Mouse (Mus musculus) lung, adult 2 months (tissue): Measurements from ENCODE around the gene Pgbd5. TPM values are rescaled to one million over a fixed set of nuclear protein-coding genes. Genes with fewer than 3 reads are reported as not detected.

Source experiments
- DNase-seq: peaks from one replicate; pipeline ENCODE4 v3.0.0; 2022
- H3K4me1 ChIP-seq: fragments of 200-500 bp; 2 replicates; pipeline ENCODE4 v1.6.1; 2011; ENCODE audit warnings: low read length; ENCODE audit not compliant: control insufficient read depth, insufficient read depth
- H3K4me3 ChIP-seq: fragments of 200-500 bp; replicated peaks from 2 replicates; pipeline ENCODE3; 2011; ENCODE audit warnings: low read depth, mild to moderate bottlenecking, control low read depth, low read length; ENCODE audit errors: extremely low read depth
- CTCF ChIP-seq: fragments of 200-500 bp; IDR thresholded peaks from 2 replicates; pipeline ENCODE4 v1.5.1; 2011; ENCODE audit warnings: mild to moderate bottlenecking, low read length, control low read depth; ENCODE audit not compliant: insufficient read depth
- POLR2A ChIP-seq: fragments of 200-500 bp; IDR thresholded peaks from 2 replicates; pipeline ENCODE4 v1.6.1; 2011; ENCODE audit warnings: low read depth, mild to moderate bottlenecking, control low read depth, low read length, borderline replicate concordance; ENCODE audit errors: extremely low read depth
- WGBS: fragments of 180-500 bp; shearing (Covaris S2); methylation state at CpG from one replicate; pipeline ENCODE4 v1.1.7; 2018; 5-methylcytosine and 5-hydroxymethylcytosine counted together
- polyA plus RNA-seq: library from polyadenylated mRNA; depleted of rRNA; stranded (reverse); fragments of >200 nt; gene quantifications from 2 replicates; pipeline ENCODE4 v1.2.3, GENCODE M21; 2012; rRNA removed

Pgbd5 gene
- polyA plus RNA-seq, 1 experiment: 0.46 TPM

DNA sequence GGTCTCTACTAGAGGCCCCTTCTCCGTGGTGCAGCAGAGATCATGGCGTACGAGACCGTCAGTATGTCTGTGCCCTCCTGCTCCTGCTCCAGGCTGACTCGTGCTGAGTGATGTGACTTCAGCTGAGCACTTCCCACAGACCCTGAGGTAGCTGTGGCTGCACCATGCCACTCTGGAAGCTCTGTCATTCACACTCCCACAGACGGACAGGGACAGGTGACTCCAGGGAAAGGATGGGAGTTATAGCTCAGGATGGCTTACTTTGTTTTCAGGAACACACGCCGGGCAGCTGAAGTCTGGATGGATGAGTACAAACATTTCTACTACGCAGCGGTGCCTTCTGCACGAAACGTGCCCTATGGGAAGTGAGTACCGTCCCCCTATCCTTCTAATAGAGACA is 103.2 kb downstream of the Pgbd5 start:
- Histone ChIP-seq H3K4me1 (0 out of 2 replicates have a peak, but pooled peaks cover 3% of the 10 kb centered on the region), H3K4me3 (no peak overlapping the region)
- TF ChIP-seq POLR2A (no peak), CTCF (no peak)
- no peak for DNase-seq
- WGBS: 92% methylated on average over 13 of the region's 13 CpGs

GRCm38 (mm10) chr8:124331706-124332105 is 107.8 kb downstream of the Pgbd5 start:
- no peak for DNase-seq
- no peak for TF ChIP-seq POLR2A
- TF ChIP-seq CTCF: no peak
- 79% methylated on average over 11 of the region's 11 CpGs for WGBS
- Histone ChIP-seq H3K4me3 (no peak overlapping the region), H3K4me1 (no peaks in the 10 kb centered on the region; the same call in 1 of the 2 replicates)

DNA sequence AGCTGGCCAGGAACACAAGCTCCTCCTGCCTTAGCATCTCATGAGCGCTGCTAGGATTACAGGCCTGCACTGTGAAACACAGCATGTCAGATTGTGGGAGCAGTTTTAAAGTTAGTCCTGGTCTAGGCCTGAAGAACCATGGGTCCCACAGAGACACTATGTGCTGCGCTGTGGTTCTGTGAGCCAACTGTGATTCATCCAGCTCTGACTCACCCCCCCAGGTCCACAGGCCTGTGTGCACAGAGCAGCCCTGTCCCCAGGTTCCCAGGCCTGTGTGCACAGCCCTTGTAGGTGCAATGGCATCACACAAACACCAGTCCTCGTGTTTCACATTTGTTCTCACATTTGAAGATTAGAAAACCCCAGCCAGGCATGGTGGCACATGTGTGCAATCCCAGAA is 108.4 kb downstream of the Pgbd5 start:
- 84% methylated on average over 3 of the region's 3 CpGs for WGBS

DNA sequence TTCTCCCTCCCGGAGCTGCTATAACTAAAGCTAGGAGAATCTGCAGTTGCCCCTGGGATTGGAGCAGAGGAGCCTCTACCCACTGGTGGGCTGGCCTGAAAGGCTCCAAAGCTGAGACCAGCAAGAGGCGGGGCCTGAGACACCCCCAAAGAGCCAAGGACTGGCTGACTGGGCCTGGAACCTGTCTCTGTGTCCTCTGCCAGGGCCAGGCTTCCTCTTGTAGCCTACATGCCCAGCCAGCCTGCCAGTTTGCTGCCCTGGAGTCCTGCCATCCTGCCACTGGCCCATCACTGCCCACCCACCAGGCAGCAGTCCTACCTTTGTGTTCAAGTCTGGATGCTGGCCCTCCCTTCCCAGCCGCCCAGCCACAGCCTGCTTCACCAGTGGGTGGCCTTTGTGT is 109.0 kb downstream of the Pgbd5 start:
- no peak for DNase-seq
- Histone ChIP-seq H3K4me3 (no peak overlapping the region), H3K4me1 (no peaks in the 10 kb centered on the region; the same call in 1 of the 2 replicates)
- TF ChIP-seq POLR2A: no peak
- no peak for TF ChIP-seq CTCF
- WGBS: 90% methylated on average over 2 of the region's 3 CpGs

More for the DNA sequence above, 108.4 kb downstream of the Pgbd5 start:
- Histone ChIP-seq H3K4me3 (no peak overlapping the region), H3K4me1 (no peaks in the 10 kb centered on the region; the same call in 1 of the 2 replicates)
- no peak for DNase-seq
- TF ChIP-seq POLR2A (no peak), CTCF (no peak)

- DNase-seq: no peak
- H3K4me1 ChIP-seq: no peaks in the 10 kb centered on the region; the same call in 1 of the 2 replicates
- WGBS: 90% methylated on average over 10 of the region's 10 CpGs
- no peak overlapping the region for H3K4me3 ChIP-seq
- TF ChIP-seq CTCF: no peak
- TF ChIP-seq POLR2A: no peak
Measured at GRCm38 (mm10) chr8:124329690-124330089, 109.8 kb downstream of the Pgbd5 start.

DNA sequence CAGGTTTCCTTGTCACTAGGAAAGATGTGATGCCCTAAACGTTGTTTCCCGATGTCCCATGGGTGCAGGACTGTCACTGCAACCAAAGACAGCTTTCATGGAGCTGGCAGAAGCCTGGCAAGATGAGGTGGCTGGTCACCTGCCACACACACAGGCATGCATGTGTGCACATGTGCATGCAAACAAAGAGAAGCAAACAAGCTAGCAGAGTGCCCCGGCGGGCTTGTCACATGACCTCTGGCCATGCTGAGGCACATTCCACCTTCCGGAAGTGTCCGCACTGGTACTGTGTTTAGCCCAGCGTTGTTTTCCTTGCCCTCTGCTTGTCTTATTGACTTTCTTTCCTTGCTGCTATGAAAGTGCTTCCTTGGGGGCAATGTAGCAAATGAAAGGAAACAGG is 111.2 kb downstream of the Pgbd5 start:
- no peaks in the 10 kb centered on the region; the same call in 1 of the 2 replicates for H3K4me1 ChIP-seq
- H3K4me3 ChIP-seq: no peak overlapping the region
- TF ChIP-seq POLR2A: no peak
- TF ChIP-seq CTCF: no peak
- WGBS: 78% methylated on average over 7 of the region's 7 CpGs
- DNase-seq: no peak

GRCm38 (mm10) chr8:124323356-124323755 is 116.1 kb downstream of the Pgbd5 start:
- no peak for TF ChIP-seq CTCF
- TF ChIP-seq POLR2A: no peak
- WGBS: 79% methylated on average over 14 of the region's 14 CpGs

GRCm38 (mm10) chr8:124321227-124321840 is 118.1 kb downstream of the Pgbd5 start:
- no peak for DNase-seq
- peaks cover 9% of the 10 kb centered on the region for H3K4me1 ChIP-seq
- 69% methylated on average over 12 of the region's 12 CpGs for WGBS
- no peak overlapping the region for H3K4me3 ChIP-seq
- TF ChIP-seq CTCF: no peak
- TF ChIP-seq POLR2A: no peak

More at GRCm38 (mm10) chr8:124323356-124323755, 116.1 kb downstream of the Pgbd5 start:
- DNase-seq: no peak
- Histone ChIP-seq H3K4me3 (no peak overlapping the region), H3K4me1 (no peaks in the 10 kb centered on the region)

DNA sequence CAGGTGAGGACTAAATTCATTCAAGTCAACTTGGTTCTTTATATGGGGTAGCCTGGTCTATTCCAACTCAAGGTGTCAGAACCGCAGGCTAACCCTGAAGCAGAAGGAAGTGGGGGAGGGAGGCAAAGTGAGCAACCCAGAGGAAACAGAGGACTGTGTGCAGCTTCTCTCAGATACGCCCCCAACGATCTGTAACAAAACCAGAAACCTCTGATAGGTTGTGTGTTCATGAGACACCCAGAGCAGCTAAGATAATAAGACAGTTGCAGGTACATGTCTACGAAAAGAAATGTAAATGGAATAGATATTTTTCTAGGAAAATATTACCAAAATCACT is 120.2 kb downstream of the Pgbd5 start:
- no peak overlapping the region for H3K4me3 ChIP-seq
- WGBS: 84% methylated on average over 4 of the region's 4 CpGs
- no peak for DNase-seq
- no peak for TF ChIP-seq CTCF
- no peak for TF ChIP-seq POLR2A
- H3K4me1 ChIP-seq: peaks cover 9% of the 10 kb centered on the region

Other genes with a start within 250 kb of the Pgbd5 start
- 17.6 and 25.5 TPM in 2 replicates for gene Galnt2, start 208.3 kb downstream of the Pgbd5 start, polyA plus RNA-seq
- gene Cog2, start 81.1 kb upstream of the Pgbd5 start, polyA plus RNA-seq: 14.5 and 17.9 TPM in 2 replicates
- gene Agt, start 130.0 kb upstream of the Pgbd5 start, polyA plus RNA-seq: 4.7 and 6.1 TPM in 2 replicates
- 0.12 and 0.20 TPM in 2 replicates for gene Capn9, start 136.5 kb upstream of the Pgbd5 start, polyA plus RNA-seq
- 63.4 and 85.4 TPM in 2 replicates for gene 2310022B05Rik, start 223.7 kb upstream of the Pgbd5 start, polyA plus RNA-seq